Mouse (Mus musculus) hindbrain, embryonic 12.5 days (tissue): Measurements from ENCODE around the gene Rpl10. TPM values are rescaled to one million over a fixed set of nuclear protein-coding genes. Genes with fewer than 3 reads are reported as not detected.

Experiments used
- ATAC-seq: fragments of 200-750 bp; cut with Nextera tagmentation; 2 replicates; pipeline ENCODE4 v1.8.0; 2017; ENCODE audit warnings: moderate TSS enrichment; ENCODE audit not compliant: low FRiP score
- H3K27ac ChIP-seq: fragments of 300-500 bp; sonication (generic); 2 replicates; pipeline ENCODE4 v1.5.1; 2016; ENCODE audit warnings: mild to moderate bottlenecking
- H3K27me3 ChIP-seq: fragments of 300-500 bp; sonication (generic); 2 replicates; pipeline ENCODE4 v1.6.1; 2016; ENCODE audit warnings: mild to moderate bottlenecking
- H3K36me3 ChIP-seq: fragments of 300-500 bp; sonication (generic); 2 replicates; pipeline ENCODE4 v1.6.1; 2016; ENCODE audit warnings: mild to moderate bottlenecking
- H3K4me1 ChIP-seq: fragments of 300-500 bp; sonication (generic); 2 replicates; pipeline ENCODE4 v1.6.1; 2016
- H3K4me2 ChIP-seq: fragments of 300-500 bp; sonication (generic); replicated peaks from 2 replicates; pipeline ENCODE4 v1.6.1; 2016; ENCODE audit warnings: mild to moderate bottlenecking
- H3K4me3 ChIP-seq: fragments of 300-500 bp; sonication (generic); 2 replicates; pipeline ENCODE4 v1.5.1; 2016; ENCODE audit warnings: mild to moderate bottlenecking
- H3K9ac ChIP-seq: fragments of 300-500 bp; sonication (generic); 2 replicates; pipeline ENCODE4 v1.6.1; 2016; ENCODE audit warnings: mild to moderate bottlenecking, moderate library complexity
- H3K9me3 ChIP-seq: fragments of 300-500 bp; sonication (generic); replicated peaks from 2 replicates; pipeline ENCODE4 v1.6.1; 2016; ENCODE audit warnings: mild to moderate bottlenecking
- WGBS: fragments of 180-500 bp; shearing (Covaris S2); methylation state at CpG from one replicate; pipeline ENCODE4 v1.1.7; 2016; 5-methylcytosine and 5-hydroxymethylcytosine counted together
- polyA plus RNA-seq: library from polyadenylated mRNA; unstranded; fragments of >200 nt; fragmentation: Nextera tagmentation; extraction: Ambion mirVana; gene quantifications from 2 replicates; pipeline ENCODE4 v1.2.1, GENCODE M21; 2016

Gene Rpl10
- 520 and 550 TPM in 2 replicates for polyA plus RNA-seq

DNA sequence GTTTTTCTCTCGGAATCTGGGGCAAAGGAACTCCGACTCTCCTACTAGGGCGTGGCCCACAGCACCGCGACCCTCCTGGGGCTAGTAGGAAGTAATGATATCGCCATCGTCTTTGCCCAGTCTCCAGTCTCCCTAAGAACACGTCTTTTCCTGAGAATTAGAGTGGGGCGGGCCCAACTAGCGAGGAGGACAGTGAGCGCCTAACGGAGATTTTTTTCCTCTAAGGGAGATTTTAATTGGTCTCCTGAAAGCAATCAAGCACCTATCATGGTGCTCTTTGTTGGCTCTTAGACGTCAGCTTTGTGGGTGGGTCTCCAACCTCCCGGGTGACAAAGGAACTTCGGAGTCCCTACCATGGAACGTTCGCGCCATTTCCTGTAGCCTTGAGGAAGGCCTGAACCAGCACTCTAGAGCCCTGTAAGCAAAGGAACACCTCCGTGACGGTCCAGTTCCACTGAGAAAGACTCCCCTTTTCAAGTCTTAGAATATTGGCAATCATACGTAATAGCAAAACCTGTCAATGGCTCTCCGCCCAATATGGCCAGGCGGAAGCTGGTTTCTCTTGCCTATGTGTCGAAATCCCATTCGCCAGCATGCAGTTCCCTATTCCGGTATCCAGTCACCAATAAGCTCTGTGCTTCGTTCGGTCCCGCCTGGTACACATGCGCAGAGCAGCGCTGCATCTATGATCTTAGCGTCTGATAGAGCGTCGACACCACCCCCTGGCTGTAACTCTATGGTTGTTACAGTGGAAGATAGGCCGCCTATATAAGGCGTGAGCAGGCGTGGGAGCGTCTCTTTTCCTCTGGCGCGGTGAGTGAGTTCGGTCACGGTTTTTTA lies at the start of gene Rpl10:
TSS of gene Rpl10 (plus strand) at position 751 of the 840 bp plus-strand sequence.
- ATAC-seq = peak; percentile 95
- Histone ChIP-seq H3K4me3 (peak within 1 kb of the TSS; percentile 51), H3K27me3 (no peaks in the 10 kb centered on the region), H3K36me3 (peaks cover 3% of the 10 kb centered on the region; the same call in 1 of the 2 replicates), H3K9me3 (no peaks in the 10 kb centered on the region; the same call in 1 of the 2 replicates), H3K27ac (peak within 1 kb of the TSS; percentile 94), H3K4me2 (peak within 1 kb of the TSS; percentile 59), H3K4me1 (peaks cover 6% of the 10 kb centered on the region; the same call in 1 of the 2 replicates), H3K9ac (peak within 1 kb of the TSS; percentile 77)
- WGBS = 22% methylated on average over 42 of the region's 42 CpGs

DNA sequence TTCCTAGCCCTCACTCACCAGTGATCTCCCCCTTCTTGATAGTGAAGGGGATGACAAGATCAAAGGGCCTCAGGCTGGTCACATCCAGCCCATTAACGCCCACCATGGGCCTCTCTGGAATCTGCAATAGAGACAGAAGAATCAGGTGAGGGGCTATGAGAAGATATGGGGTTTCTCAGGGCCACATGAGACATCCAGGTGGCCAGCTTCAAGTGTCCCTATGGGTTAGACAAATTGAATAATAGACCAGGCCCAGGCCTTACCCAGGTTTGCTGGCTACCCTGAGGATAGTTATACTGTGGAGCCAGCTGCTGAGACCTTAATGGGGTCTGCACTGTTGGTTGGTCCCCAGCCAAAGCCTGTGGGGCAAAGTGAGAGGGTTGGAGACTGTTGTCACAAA lies 40.6 kb upstream of the Rpl10 start:
- WGBS = 50% methylated on average over 1 of the region's 1 CpGs
- no peak for ATAC-seq
- Histone ChIP-seq H3K27me3 (no peaks in the 10 kb centered on the region), H3K4me1 (no peaks in the 10 kb centered on the region), H3K36me3 (peaks cover 95% of the 10 kb centered on the region), H3K27ac (no peak overlapping the region), H3K4me2 (no peak overlapping the region), H3K4me3 (no peak overlapping the region), H3K9ac (no peak overlapping the region), H3K9me3 (no peaks in the 10 kb centered on the region)

DNA sequence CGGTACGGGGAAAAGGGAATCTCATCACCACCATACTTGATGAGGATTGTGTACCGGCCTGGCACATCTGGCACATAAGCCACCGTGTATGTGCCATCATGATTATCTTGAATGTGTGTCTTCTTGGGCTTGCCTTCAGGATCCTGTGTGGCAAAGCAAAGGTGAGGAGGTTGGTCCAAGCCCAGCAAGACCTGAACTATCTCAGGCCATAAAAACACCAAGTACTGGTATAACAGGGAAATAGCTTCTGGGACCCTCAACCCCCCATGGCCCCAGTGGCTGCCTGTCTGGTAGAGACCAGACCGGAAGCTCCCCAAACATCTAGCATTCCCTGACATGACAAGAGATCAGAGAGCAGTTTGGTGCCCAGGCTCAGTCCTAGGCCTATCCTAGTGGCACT lies 37.4 kb upstream of the Rpl10 start:
- ATAC-seq = no peak
- Histone ChIP-seq H3K27ac (no peak overlapping the region), H3K36me3 (peaks cover 91% of the 10 kb centered on the region)

DNA sequence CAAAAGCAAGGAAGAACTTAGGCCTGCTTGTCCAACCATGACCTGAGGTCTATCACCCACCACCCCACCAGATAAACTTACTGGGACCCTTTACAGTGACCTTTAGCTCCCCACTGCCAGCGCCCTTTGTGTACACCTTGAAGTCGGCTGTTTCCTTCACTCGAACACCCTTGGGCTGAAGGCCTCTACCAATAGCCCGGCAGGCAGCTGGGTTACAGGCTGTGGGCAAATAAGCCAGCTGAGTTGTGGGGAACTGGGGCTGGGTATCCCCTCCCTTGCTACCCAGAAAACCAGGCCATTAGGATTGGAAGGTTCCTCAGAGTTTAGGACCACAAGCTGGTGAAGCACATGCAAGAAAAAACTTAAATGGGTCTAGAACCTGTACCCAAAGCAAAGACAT lies 30.3 kb upstream of the Rpl10 start:
- no peak overlapping the region for H3K27ac ChIP-seq
- peaks cover 9% of the 10 kb centered on the region for H3K4me1 ChIP-seq
- H3K4me3 ChIP-seq = no peak overlapping the region
- H3K36me3 ChIP-seq = peaks cover 73% of the 10 kb centered on the region
- H3K9ac ChIP-seq = no peak overlapping the region
- no peak overlapping the region for H3K4me2 ChIP-seq
- H3K9me3 ChIP-seq = no peaks in the 10 kb centered on the region
- H3K27me3 ChIP-seq = no peaks in the 10 kb centered on the region
- ATAC-seq = no peak
- WGBS = 88% methylated on average over 4 of the region's 4 CpGs

More for the DNA sequence above, 37.4 kb upstream of the Rpl10 start:
- Histone ChIP-seq H3K9me3 (no peaks in the 10 kb centered on the region), H3K4me3 (no peak overlapping the region), H3K9ac (no peak overlapping the region), H3K4me1 (no peaks in the 10 kb centered on the region), H3K27me3 (no peaks in the 10 kb centered on the region), H3K4me2 (no peak overlapping the region)
- 95% methylated on average over 5 of the region's 5 CpGs for WGBS

DNA sequence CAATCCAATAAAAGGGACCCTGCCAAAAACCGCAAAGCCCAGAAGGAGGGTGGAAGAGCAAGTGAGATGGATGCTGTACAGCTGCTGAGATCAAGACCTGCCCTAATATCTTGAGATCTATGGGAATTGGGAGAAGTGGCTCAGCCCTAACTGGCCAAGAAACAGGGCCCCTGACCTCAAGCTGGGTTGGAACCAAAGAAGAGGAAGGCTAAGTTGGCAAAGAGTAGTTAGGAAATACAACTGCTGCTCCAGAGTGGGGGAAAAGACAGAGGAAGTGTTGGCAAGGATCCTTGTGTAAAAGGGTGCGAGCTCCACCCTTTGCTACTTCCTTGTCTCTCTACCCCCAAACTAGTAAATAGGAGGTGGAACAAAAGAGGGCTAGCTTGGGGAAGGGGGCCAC lies 27.2 kb upstream of the Rpl10 start:
- Histone ChIP-seq H3K27me3 (no peaks in the 10 kb centered on the region), H3K4me3 (peak overlapping the region; percentile 58), H3K27ac (no peak overlapping the region), H3K4me2 (peak overlapping the region; percentile 58), H3K9me3 (no peaks in the 10 kb centered on the region), H3K36me3 (peaks cover 47% of the 10 kb centered on the region), H3K4me1 (peaks cover 9% of the 10 kb centered on the region), H3K9ac (peak overlapping the region; percentile 77)
- no peak for ATAC-seq
- WGBS = 93% methylated on average over 2 of the region's 2 CpGs

DNA sequence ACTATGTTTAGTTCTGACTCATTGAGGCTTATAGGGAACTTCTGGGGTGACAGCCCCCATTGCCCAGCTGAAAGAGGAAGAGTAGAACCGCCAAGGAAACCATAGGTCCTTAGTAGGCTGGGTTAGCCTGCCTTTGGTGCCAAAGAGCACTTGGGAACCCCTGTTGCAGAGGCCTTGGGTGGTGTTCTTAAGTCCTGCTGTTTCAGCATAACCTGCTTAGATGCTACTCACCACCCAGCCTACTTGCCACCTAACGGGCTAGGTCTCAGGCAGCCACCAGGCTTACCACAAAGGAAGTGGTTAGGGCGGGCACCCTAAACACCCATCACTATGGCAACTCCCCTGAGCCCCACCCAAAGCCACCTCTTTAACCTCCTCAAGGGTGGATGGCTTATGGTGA lies 26.8 kb upstream of the Rpl10 start:
- H3K36me3 ChIP-seq = peaks cover 43% of the 10 kb centered on the region

DNA sequence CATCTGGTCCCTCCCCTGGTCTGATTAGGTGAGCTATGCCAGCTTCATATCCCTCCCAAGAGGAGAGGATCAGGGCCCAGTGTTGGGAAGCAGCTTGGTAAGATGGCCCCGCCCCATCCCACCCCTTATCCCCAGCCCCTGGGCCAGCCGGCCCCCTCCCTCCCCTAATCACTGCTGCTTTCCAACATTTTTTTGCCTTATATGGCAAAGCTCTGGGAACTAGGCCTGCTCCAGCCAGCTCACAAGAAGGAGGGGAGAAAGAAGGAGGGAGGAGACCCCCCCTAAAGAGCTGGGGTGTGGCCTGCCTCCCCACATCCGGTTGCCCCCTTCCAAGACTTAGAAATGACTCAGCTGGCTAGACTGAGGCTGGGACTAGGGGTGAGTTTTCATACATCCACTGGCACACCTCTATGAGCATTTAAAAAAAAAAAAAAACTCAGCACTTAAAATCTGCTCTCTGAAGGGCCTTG lies 26.0 kb upstream of the Rpl10 start:
- Histone ChIP-seq H3K36me3 (peaks cover 35% of the 10 kb centered on the region), H3K27me3 (no peaks in the 10 kb centered on the region), H3K4me2 (peak overlapping the region; percentile 58), H3K4me1 (peaks cover 9% of the 10 kb centered on the region), H3K4me3 (peak overlapping the region; percentile 58), H3K9me3 (no peaks in the 10 kb centered on the region), H3K9ac (peak overlapping the region; percentile 77), H3K27ac (peak overlapping the region; percentile 88)
- WGBS = 19% methylated on average over 3 of the region's 3 CpGs
- peak; percentile 44 for ATAC-seq

More for the DNA sequence above, 26.8 kb upstream of the Rpl10 start:
- Histone ChIP-seq H3K4me3 (peak overlapping the region; percentile 58), H3K4me1 (peaks cover 9% of the 10 kb centered on the region), H3K27ac (peak overlapping the region; percentile 30; the same call in 1 of the 2 replicates), H3K9ac (peak overlapping the region; percentile 77), H3K9me3 (no peaks in the 10 kb centered on the region), H3K4me2 (peak overlapping the region; percentile 58), H3K27me3 (no peaks in the 10 kb centered on the region)
- 79% methylated on average over 3 of the region's 3 CpGs for WGBS
- no peak for ATAC-seq

DNA sequence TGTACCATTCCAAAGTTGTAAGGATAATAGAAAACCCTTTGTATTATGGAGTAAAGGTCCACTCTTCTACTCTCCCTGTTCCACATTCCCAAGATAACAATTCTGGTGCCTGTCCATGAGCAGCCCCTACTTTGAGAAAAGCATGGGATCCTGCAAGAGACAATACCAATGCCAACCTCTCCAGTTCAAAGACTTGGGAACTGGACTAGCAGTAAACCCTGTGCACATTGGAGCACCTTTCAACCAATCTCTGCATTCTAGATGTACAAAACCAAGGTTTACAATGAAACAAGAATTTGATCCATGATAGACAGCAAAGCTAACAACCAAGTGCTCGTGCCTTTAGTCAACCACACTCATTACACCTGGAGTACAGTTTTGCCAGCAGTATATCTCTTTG lies 25.5 kb upstream of the Rpl10 start:
- peaks cover 30% of the 10 kb centered on the region for H3K36me3 ChIP-seq
- H3K27ac ChIP-seq = peak overlapping the region; percentile 88
- peak overlapping the region; percentile 58 for H3K4me3 ChIP-seq
- no peak for ATAC-seq
- peaks cover 9% of the 10 kb centered on the region for H3K4me1 ChIP-seq
- H3K9ac ChIP-seq = peak overlapping the region; percentile 77
- no peaks in the 10 kb centered on the region for H3K27me3 ChIP-seq
- 36% methylated on average over 1 of the region's 1 CpGs for WGBS
- no peaks in the 10 kb centered on the region for H3K9me3 ChIP-seq
- H3K4me2 ChIP-seq = peak overlapping the region; percentile 58

DNA sequence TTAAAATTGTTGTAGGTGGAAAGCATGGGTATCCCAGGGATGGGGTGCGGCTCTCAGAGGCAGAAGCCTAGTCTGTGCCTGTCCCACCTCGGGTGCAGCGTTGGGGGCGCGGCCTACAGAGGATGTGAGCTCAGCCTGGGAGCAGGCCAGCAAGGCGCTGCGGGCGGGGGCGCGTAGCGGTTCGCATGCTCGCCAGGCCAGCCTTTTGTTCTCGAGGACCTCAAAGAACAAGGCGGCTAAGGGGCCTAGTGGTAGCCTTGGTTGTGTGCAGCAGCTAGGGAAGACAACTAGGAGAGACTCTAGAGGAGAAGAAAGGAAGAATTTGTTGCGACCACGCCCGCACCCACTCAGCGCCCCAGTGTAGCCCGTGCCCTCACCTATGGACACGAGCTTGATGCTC lies 24.9 kb upstream of the Rpl10 start:
- Histone ChIP-seq H3K4me3 (peak overlapping the region; percentile 58), H3K27ac (peak overlapping the region; percentile 88), H3K36me3 (peaks cover 24% of the 10 kb centered on the region), H3K27me3 (no peaks in the 10 kb centered on the region), H3K4me1 (peaks cover 9% of the 10 kb centered on the region), H3K9ac (peak overlapping the region; percentile 77), H3K4me2 (peak overlapping the region; percentile 58), H3K9me3 (no peaks in the 10 kb centered on the region)
- WGBS = 30% methylated on average over 19 of the region's 21 CpGs
- ATAC-seq = peak; percentile 51

DNA sequence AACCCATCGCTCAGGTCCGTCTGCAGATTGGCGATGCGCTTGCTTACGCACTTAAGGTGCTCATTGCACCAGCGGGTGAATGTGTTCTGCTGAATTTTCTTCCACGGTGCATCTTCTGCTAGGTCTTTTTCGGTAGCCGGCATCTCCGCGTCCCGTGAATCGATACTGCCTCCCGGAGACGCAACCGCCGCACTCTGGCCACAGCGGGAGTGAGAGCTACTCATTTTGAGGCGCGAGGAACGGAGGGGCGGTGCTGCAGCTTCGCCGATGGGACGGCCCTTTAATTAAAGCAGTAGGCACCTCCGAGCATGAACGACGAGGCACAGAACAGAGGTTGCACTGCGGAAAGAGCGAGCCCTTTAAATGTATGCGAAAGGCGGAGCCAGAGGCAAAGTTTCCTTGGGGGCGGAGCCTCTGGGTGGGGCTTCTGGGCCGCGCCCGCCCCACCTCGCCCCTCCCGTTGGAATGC lies 24.4 kb upstream of the Rpl10 start:
- Histone ChIP-seq H3K27me3 (no peaks in the 10 kb centered on the region), H3K9ac (peak overlapping the region; percentile 77), H3K9me3 (no peaks in the 10 kb centered on the region), H3K4me1 (peaks cover 9% of the 10 kb centered on the region), H3K4me2 (peak overlapping the region; percentile 58), H3K36me3 (peaks cover 19% of the 10 kb centered on the region), H3K4me3 (peak overlapping the region; percentile 58), H3K27ac (peak overlapping the region; percentile 88)
- ATAC-seq = peak; percentile 91
- 17% methylated on average over 38 of the region's 38 CpGs for WGBS

DNA sequence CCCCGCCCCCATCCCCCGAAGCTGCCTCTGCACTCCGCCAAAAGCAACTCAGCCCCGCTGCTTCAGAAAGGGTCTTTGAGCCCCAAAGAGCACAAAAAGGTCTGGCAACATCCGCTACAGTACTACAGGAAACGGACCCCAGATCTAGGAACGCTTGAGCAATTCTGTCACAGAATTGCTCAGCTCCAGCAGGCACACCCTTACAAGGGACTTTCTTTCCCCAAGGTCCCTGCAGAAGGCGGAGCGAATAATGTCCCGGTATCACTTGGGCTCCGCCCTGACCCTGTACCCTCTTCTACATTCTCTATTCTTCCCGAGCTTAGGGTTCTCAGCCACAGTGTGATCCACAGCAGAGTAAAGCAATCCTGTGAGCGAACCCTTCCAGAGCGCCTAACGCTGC lies 23.9 kb upstream of the Rpl10 start:
- Histone ChIP-seq H3K4me1 (peaks cover 9% of the 10 kb centered on the region), H3K36me3 (peaks cover 14% of the 10 kb centered on the region), H3K27ac (peak overlapping the region; percentile 80), H3K4me2 (peak overlapping the region; percentile 58), H3K27me3 (no peaks in the 10 kb centered on the region), H3K9me3 (no peaks in the 10 kb centered on the region), H3K4me3 (peak overlapping the region; percentile 58), H3K9ac (peak overlapping the region; percentile 50; the same call in 1 of the 2 replicates)
- WGBS = 24% methylated on average over 15 of the region's 15 CpGs
- ATAC-seq = peak; percentile 20; the same call in 1 of the 2 replicates

DNA sequence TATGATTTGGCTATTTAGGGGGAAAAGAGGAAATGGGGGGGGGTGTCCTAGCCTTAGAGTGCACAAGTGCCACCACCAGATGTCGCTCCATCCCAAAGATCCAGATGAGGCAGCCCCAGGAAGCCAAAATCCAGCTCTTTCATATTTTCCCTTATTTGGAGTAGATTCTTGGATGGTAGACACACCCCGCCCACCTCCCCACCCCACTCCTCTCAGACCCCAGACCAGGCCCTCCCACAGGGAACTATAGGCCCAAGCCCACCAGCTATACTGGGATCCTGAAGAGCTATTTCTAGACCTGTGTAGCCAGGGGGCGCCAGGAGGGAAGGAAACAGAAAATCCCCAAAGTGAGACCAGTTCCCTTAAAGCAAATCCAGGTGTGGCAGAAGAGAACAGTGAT lies 22.0 kb upstream of the Rpl10 start:
- Histone ChIP-seq H3K4me2 (no peak overlapping the region; the same call in 1 of the 2 replicates), H3K4me3 (no peak overlapping the region), H3K27me3 (no peaks in the 10 kb centered on the region), H3K9me3 (no peaks in the 10 kb centered on the region), H3K27ac (no peak overlapping the region), H3K36me3 (no peaks in the 10 kb centered on the region), H3K9ac (no peak overlapping the region), H3K4me1 (peaks cover 5% of the 10 kb centered on the region)
- WGBS = 22% methylated on average over 3 of the region's 3 CpGs
- ATAC-seq = no peak
